Mouse (Mus musculus): Measurements from ENCODE around the gene Tha1.

Tha1 gene

DNA sequence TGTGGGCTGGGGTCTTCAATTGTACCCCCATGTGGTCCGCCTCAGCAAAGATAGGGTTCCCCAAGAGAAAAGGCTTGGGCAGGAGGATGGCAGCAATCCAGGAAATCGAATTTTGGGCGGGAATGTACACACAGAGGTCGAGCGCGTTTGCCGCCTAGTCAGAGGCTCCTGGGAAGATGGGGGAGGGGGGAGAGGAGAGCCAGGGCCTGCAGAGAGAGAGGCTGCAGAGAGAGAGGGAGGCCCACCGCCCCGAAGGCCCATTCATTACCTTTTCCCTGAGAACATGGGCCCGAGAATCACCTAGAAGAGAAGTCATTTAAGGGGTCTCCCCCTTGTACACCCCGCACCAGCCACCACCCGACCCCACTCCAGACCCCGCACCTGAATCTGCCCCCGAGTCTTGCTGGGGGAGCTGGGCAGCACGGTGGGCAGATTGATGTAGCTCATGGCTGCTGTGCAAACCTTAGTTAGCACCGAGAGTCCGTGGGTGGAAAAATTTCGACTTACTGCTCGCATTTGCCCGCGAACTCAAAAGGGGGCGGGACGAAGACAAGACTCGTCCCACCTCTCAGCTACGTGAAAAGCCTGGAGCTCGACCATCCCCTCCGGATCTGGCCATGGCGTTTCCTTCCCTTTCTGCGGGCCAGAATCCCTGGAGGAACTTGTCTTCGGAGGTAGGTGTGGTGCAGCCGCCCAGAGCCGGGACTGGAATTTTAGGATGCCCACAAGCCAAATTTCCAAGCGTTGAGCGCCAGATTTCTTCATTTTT, 47.8 kb downstream of the Tha1 start, which contains the start of the genes Afmid and Tk1:
TSS of gene Afmid (plus strand) at position 592 of the 769 bp plus-strand sequence.
TSS of gene Tk1 (minus strand) at position 760 of the 769 bp plus-strand sequence.
- DNase-seq (ENCODE audit: low spot score), result peak; percentile 44

DNA sequence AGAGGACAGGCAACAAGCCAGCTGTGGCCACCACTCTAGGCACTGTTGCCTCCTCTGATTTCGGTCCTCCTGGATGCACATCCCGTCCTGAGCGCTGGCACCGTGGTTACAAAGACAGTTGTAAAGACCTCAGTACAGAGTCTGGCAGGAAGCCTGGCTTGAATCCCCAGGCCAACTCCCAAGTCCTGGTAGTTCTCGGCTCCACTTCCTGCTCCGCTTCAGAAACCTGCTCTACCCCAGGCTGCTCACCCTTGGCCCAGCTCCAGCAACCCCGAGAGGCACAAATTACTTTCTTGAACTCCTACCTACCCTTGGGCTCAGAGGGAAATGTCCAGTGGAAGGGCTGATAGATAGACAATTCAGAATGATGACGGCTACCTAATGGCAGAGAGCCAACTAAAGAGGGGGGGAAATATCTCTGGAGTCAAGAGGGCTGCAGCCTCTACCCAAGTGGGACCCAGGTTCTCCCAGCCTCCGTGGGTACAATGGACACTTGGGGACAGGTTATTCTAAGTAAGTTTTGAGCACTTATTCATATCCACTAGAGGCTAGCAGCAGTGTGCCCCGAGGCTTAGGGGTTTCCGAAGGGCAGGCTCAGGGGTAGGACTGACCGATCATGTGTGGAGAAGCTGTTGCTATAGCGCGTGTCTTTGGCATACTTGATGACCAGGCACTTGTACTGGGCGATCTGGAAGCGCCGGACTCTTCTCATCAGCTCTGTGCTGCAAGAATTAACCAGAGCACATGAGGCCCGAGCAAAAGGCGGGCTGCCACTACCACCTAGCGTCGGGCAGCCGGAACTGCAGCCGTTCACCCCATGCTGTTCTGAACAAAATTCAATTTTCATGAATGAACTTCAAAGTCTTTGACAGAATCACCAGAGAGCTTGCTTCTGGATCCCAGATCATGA, 49.0 kb downstream of the Tha1 start:
- peak; percentile 50 for DNase-seq (ENCODE audit: low spot score)

DNA sequence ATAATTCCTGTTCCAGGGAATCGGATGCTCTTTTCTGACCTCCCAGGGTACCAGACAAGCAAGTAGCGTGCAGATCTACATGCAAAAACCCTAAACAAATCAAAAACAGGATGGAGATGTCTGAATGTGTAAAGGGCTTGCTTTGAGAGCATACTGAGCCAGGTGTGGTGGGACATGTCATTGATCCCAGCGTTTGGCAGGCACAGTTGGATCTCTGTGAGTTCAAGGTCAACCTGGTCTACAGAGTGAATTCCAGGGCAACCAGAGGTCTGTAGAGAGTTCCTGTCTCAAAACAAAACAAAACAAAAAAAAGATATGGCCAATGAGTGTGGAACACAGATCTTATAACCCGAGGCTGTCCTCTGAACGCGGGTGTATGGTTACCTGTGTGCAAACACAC, 49.9 kb downstream of the Tha1 start:
- DNase-seq (ENCODE audit: low spot score), result no peak

DNA sequence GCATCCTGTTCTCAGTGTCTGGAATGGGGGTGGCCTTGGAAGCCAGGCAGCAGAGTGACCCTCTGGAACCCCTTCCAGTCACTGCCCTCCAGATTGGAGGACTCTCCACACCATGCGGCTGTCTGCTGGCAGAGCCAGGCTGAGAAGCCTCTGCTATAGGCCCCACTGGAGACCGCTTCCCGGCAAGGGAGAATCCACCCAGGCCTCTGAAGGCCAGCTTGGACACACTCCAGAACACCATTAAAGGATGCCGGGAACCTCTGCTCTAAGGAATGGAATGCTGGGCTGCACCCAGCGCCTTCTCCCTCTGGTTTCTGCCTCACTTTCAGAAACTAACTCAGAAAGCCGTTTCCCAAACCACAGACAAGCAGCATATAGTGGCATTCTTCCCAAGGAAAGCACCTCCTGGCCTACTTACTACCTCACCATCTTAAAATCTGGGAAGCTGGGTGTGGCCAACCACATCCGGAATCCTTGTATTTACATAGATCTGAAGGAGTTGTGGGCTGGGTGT, 50.5 kb downstream of the Tha1 start:
- DNase-seq (ENCODE audit: low spot score), result no peak

DNA sequence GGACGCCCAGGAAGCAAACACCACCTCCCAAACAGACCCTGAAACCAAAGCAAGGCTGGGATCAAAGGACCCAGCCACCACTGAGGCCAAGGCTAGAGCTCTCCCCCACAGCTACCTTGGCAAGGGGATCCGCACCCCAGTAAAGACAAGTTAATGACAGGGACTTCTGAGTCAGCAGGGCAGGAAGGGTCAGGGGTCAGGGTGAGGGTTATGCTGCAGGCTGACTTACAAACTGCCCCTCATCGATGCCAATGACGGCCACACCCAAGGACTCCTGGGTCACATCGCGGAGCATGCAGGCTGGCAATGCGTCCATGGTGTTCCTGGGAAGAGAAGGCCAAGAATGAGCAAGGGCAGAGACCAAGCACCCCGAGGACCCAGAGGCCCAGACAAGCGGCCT, 51.4 kb downstream of the Tha1 start:
- DNase-seq (ENCODE audit: low spot score), result no peak

DNA sequence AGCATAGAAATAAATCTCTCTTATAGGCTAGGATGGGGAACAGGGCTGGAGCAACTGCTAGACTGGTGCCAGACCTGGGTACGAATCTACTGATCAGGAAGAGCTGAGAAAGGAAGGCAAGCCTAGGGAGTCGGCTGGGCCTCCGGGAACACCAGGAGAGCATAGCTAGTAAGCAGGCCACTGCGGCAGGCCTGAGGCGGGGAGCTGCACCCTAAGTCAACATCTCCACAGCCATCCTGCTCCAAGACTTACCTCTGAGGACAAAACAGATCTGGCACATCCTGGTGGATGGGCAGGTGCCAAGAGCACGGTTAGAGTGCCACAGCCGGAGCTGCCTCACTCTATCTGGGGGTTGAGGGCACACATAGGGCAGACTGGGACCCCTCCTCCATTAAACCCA, 53.1 kb downstream of the Tha1 start:
- no peak for DNase-seq (ENCODE audit: low spot score)

DNA sequence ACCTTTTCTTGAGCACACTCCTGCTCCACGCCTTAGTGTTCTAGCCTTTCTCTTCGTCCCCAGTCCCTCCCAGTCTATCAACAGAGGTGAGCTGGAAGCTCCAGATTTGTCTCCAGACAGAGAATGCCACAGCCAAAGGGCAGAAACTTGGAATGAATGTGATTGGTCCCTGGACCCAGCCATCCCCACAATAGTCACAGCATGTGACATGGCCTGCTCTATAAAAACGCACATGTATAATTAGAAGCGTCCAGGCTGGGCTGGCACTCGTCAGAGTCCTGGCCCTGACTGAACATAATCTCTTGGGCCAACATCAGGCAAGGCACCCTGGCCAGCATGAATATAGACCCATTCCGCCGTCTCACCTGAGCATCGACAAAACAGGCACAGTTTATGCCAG, 54.2 kb downstream of the Tha1 start:
- no peak for DNase-seq (ENCODE audit: low spot score)
